Mouse (Mus musculus): ENCODE data around the gene Prmt2.
A peak's percentile ranks its signal among the peaks of the same experiment; 100 is the strongest.

Prmt2 gene

GRCm38 (mm10) chr10:76217056-76217455 is 20.6 kb downstream of the Prmt2 start:
- no peak for DNase-seq

- DNase-seq: no peak
These were observed 23.5 kb downstream of the Prmt2 start for GRCm38 (mm10) chr10:76214161-76214560.

- no peak for DNase-seq
These were observed 25.5 kb downstream of the Prmt2 start for GRCm38 (mm10) chr10:76212121-76212520.

- no peak for DNase-seq
These were observed 26.9 kb downstream of the Prmt2 start for GRCm38 (mm10) chr10:76210806-76211205.

GRCm38 (mm10) chr10:76209241-76209640 is 28.4 kb downstream of the Prmt2 start:
- no peak for DNase-seq

- no peak for DNase-seq
These were observed 30.3 kb downstream of the Prmt2 start for GRCm38 (mm10) chr10:76207262-76207796.

GRCm38 (mm10) chr10:76203798-76204283 is 33.8 kb downstream of the Prmt2 start:
- DNase-seq: peak in 1 of 2 experiments; percentile 15

- peak; percentile 28 to 52 for DNase-seq
These were observed 35.7 kb downstream of the Prmt2 start for GRCm38 (mm10) chr10:76201978-76202377.

- no peak for DNase-seq
These were observed 36.2 kb downstream of the Prmt2 start for GRCm38 (mm10) chr10:76201416-76201815.

- DNase-seq: no peak
These were observed 49.7 kb downstream of the Prmt2 start for GRCm38 (mm10) chr10:76188010-76188409.

GRCm38 (mm10) chr10:76185216-76185615 is 52.4 kb downstream of the Prmt2 start:
- DNase-seq: no peak

- DNase-seq: no peak
These were observed 62.8 kb downstream of the Prmt2 start for GRCm38 (mm10) chr10:76174899-76175298.

- no peak for DNase-seq
These were observed 79.7 kb downstream of the Prmt2 start for GRCm38 (mm10) chr10:76158009-76158408.

GRCm38 (mm10) chr10:76157528-76157927 is 80.1 kb downstream of the Prmt2 start:
- no peak for DNase-seq

Data from lung, adult 18-20 months (tissue).